Mouse (Mus musculus) kidney, postnatal 36 days (tissue): ENCODE data around the gene Lamb3.
A peak's percentile ranks its signal among the peaks of the same experiment; 100 is the strongest.

Source experiments
- DNase-seq, 2 experiments: peaks; one replicate each; pipeline ENCODE4 v3.0.0; 2021 to 2022; ENCODE audit warnings: mixed read lengths in 2 of 2

Gene Lamb3

GRCm38 (mm10) chr1:193348261-193348962, 140.9 kb downstream of the Lamb3 start:
- no peak for DNase-seq

GRCm38 (mm10) chr1:193349702-193350545, 142.4 kb downstream of the Lamb3 start:
- no peak for DNase-seq

- DNase-seq: no peak
Observed at GRCm38 (mm10) chr1:193350546-193350801, 143.0 kb downstream of the Lamb3 start.

GRCm38 (mm10) chr1:193351583-193351982, 144.1 kb downstream of the Lamb3 start:
- DNase-seq: peak; percentile 58 to 72

GRCm38 (mm10) chr1:193359199-193359598, 151.7 kb downstream of the Lamb3 start:
- peak in 1 of 2 experiments; percentile 22 for DNase-seq

GRCm38 (mm10) chr1:193361181-193361580, 153.7 kb downstream of the Lamb3 start:
- no peak for DNase-seq

GRCm38 (mm10) chr1:193362078-193362477, 154.6 kb downstream of the Lamb3 start:
- no peak for DNase-seq

GRCm38 (mm10) chr1:193363801-193364231, 156.3 kb downstream of the Lamb3 start:
- peak; percentile 48 to 76 for DNase-seq

GRCm38 (mm10) chr1:193368055-193368454, 160.6 kb downstream of the Lamb3 start:
- DNase-seq: peak in 1 of 2 experiments; percentile 14

- DNase-seq: peak; percentile 47 to 66
Observed at GRCm38 (mm10) chr1:193369091-193369490, 161.6 kb downstream of the Lamb3 start.

GRCm38 (mm10) chr1:193370096-193370495, 162.6 kb downstream of the Lamb3 start, which contains the start of gene Camk1g:
TSS of gene Camk1g (minus strand) at chr1:193370298.
- DNase-seq: peak in 1 of 2 experiments; percentile 8

- no peak for DNase-seq
Observed at GRCm38 (mm10) chr1:193373906-193374413, 166.5 kb downstream of the Lamb3 start.

GRCm38 (mm10) chr1:193376478-193377134, 169.1 kb downstream of the Lamb3 start:
- peak; percentile 33 to 58 for DNase-seq

- no peak for DNase-seq
Observed at GRCm38 (mm10) chr1:193379634-193380033, 172.1 kb downstream of the Lamb3 start.

GRCm38 (mm10) chr1:193380877-193381276, 173.4 kb downstream of the Lamb3 start:
- DNase-seq: no peak

GRCm38 (mm10) chr1:193381597-193382404, 174.3 kb downstream of the Lamb3 start:
- DNase-seq: no peak

- DNase-seq: peak; percentile 26 to 59
Observed at GRCm38 (mm10) chr1:193382435-193382834, 174.9 kb downstream of the Lamb3 start.

- peak; percentile 47 to 76 for DNase-seq
Observed at GRCm38 (mm10) chr1:193382841-193383462, 175.5 kb downstream of the Lamb3 start.

GRCm38 (mm10) chr1:193386136-193386535, 178.6 kb downstream of the Lamb3 start:
- DNase-seq: peak; percentile 86 to 94

GRCm38 (mm10) chr1:193387241-193387640, 179.7 kb downstream of the Lamb3 start:
- no peak for DNase-seq

- DNase-seq: no peak
Observed at GRCm38 (mm10) chr1:193389505-193389904, 182.0 kb downstream of the Lamb3 start.

GRCm38 (mm10) chr1:193390004-193390403, 182.5 kb downstream of the Lamb3 start:
- DNase-seq: no peak
